Mouse (Mus musculus): ENCODE data around the gene Ppy.

DNA sequence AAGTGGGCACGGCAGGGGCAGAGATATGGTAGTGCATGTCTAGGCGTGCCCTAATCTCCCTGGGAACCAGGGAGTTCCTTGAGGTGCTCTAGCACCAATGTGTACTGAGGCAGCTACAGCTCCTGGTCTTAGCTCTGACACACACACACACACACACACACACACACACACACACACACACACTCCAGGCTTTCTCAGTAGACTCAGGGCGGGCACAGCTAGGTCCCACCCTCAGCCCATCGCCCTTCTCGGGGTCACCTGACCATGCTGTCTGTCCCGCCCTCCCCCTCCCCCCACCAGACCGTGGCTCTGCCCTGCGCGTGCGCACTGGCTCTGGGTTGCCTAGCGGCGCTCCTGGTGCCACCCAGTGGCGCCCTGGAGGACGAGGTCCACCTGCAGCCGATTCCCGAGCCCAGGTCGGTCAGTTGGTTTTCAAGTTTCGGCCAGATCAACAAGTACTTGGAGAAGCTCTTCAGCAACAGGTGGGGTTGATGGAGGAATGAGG lies 4.2 kb downstream of the Ppy start:
- TF ChIP-seq CTCF (IDR thresholded peaks at IDR 0.05 in 2 of 3, conservative IDR thresholded peaks at IDR 0.05 in 1 of 3; ENCODE audit: control insufficient read depth in 1 of 3, insufficient read depth in 1 of 3, low read depth in 2 of 3, low read length in 3 of 3, poor library complexity in 1 of 3, severe bottlenecking in 1 of 3): peak; percentile 21 to 87 (median 73); a peak in 5 of 6 replicates
- peak in 1 of 2 experiments; percentile 66; a peak in 1 of 4 replicates for TF ChIP-seq POLR2A (IDR thresholded peaks at IDR 0.05; ENCODE audit: control insufficient read depth in 1 of 2, insufficient read depth in 1 of 2, low read depth in 1 of 2, low read length in 2 of 2, poor library complexity in 1 of 2)
- 0 out of 2 replicates have a peak, but pooled peaks have one; percentile 31 for TF ChIP-seq MEF2A (IDR thresholded peaks at IDR 0.05; ENCODE audit: extremely low read depth, insufficient replicate concordance, low read depth, low read length, poor library complexity, severe bottlenecking)
- no peak; a peak in 2 of 4 replicates for TF ChIP-seq EP300 (IDR thresholded peaks at IDR 0.05; ENCODE audit: low read depth in 1 of 2, low read length in 2 of 2)
- peak; percentile 78 for TF ChIP-seq HCFC1 (IDR thresholded peaks at IDR 0.05; ENCODE audit: low read depth, low read length)
- 0 out of 2 replicates have a peak, but pooled peaks have one; percentile 10 for TF ChIP-seq MAZ (IDR thresholded peaks at IDR 0.05; ENCODE audit: low read depth, low read length)
- peak; percentile 44; the same call in 1 of the 2 replicates for TF ChIP-seq MAX (IDR thresholded peaks at IDR 0.05; ENCODE audit: low read length)
- TF ChIP-seq USF1 (IDR thresholded peaks at IDR 0.05; ENCODE audit: low read depth, low read length): peak; percentile 97
- no peak for TF ChIP-seq GATA1 (IDR thresholded peaks at IDR 0.05; ENCODE audit: low read depth, low read length)
- no peak for TF ChIP-seq E2F4 (IDR thresholded peaks at IDR 0.05; ENCODE audit: borderline replicate concordance, low read depth, low read length)
- TF ChIP-seq POLR2AphosphoS2 (IDR thresholded peaks at IDR 0.05; ENCODE audit: low read length): peak; percentile 39; the same call in 1 of the 2 replicates
- TF ChIP-seq CHD2 (IDR thresholded peaks at IDR 0.05; ENCODE audit: low read length): no peak; the same call in 1 of the 2 replicates
- TF ChIP-seq RAD21 (IDR thresholded peaks at IDR 0.05; ENCODE audit: low read depth, low read length): peak; percentile 14
- TF ChIP-seq ZNF384 (IDR thresholded peaks at IDR 0.05; ENCODE audit: low read depth, low read length): no peak

Data from MEL (cell line).